Mouse (Mus musculus): ENCODE data around the gene Usp44.

DNA sequence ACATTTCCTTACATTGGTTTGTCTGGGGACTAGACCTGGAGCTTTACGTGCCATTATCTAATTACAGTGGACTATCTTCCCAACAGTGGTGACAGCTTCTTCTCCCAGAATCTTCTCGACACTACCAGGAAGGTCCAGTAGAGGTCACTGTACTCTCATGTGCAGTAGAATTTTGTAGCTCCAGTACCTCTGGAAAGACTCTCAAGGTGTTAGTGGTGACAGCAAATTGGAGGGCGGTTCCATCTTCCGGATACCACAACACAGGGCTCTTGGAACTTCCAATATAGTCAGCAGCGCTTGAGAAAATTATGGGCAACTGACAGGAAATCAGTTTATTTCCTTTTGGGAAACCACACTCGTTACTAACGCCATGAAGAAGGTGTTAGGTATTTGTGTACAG, 12.7 kb upstream of the Usp44 start:
- peak; percentile 81 for TF ChIP-seq CTCF (IDR thresholded peaks at IDR 0.05; ENCODE audit: low read depth, low read length)
- TF ChIP-seq TAL1 (conservative IDR thresholded peaks at IDR 0.05; ENCODE audit: low read depth, low read length): no peak
- TF ChIP-seq GATA1 (IDR thresholded peaks at IDR 0.05; ENCODE audit: borderline replicate concordance, low read length): no peak
- TF ChIP-seq POLR2AphosphoS5 (IDR thresholded peaks at IDR 0.05; ENCODE audit: insufficient replicate concordance, low read depth, low read length): no peak
